Mouse (Mus musculus) inflammation-experienced regulatory T-cells, adult 16 weeks (primary cell): Measurements from ENCODE around the gene Olfr1408. TPM values are rescaled to one million over a fixed set of nuclear protein-coding genes. Genes with fewer than 3 reads are reported as not detected.

ENCODE experiments used
- polyA plus RNA-seq: library from polyadenylated mRNA; unstranded; fragments of 100-300 nt; shearing (Covaris generic); gene quantifications from one replicate; pipeline ENCODE4 v1.2.1, GENCODE M21; 2017

The Olfr1408 gene
- not detected for polyA plus RNA-seq

DNA sequence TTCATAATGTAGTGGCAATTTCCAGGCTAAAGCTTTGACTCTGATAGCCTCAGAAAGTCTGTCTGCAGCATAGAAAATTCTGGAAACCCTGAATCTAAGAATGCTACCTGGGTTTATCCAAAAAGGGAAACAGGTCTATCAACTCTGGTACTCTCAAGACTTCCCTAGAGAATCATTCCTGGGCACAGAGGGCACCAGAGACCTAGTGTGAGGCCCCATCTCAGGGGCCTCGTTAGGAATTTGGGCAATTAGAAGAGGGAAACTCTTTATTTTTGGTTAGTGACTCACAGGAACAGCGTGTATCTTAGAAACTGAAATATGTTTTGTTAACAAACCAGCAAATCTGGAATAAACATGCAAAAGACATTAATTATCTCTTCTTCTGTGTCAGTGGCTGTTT, at the start of gene Olfr1408:
Gene Olfr1408 (minus strand): TSS at position 101 of the 400 bp plus-strand sequence.

Other genes starting within 250 kb of the Olfr1408 start
- gene Apcs, start 242.3 kb downstream of the Olfr1408 start, polyA plus RNA-seq, result not detected
- not detected for gene Olfr16, start 187.0 kb downstream of the Olfr1408 start, polyA plus RNA-seq
- gene Olfr1406, start 53.3 kb upstream of the Olfr1408 start, polyA plus RNA-seq, result 0.18 TPM
- not detected for gene Olfr218, start 60.4 kb upstream of the Olfr1408 start, polyA plus RNA-seq
- not detected for gene Olfr1404, start 75.0 kb upstream of the Olfr1408 start, polyA plus RNA-seq
- gene Fcer1a, start 89.8 kb upstream of the Olfr1408 start, polyA plus RNA-seq, result not detected
- not detected for gene Olfr418, start 128.6 kb upstream of the Olfr1408 start, polyA plus RNA-seq
- not detected for gene Mptx2, start 140.4 kb upstream of the Olfr1408 start, polyA plus RNA-seq
- gene Ackr1, start 196.4 kb upstream of the Olfr1408 start, polyA plus RNA-seq, result not detected
- 83.0 TPM for gene Aim2, start 213.5 kb upstream of the Olfr1408 start, polyA plus RNA-seq
- not detected for gene Cadm3, start 230.3 kb upstream of the Olfr1408 start, polyA plus RNA-seq